Mouse (Mus musculus): ENCODE data around the gene Hes1. TPM values are rescaled to one million over a fixed set of nuclear protein-coding genes. Genes with fewer than 3 reads are reported as not detected.
A peak's percentile ranks its signal among the peaks of the same experiment; 100 is the strongest.
"Not testable (repeated sequence)": the region's sequence is repeated elsewhere in the genome, so short reads cannot be mapped to it uniquely, and the experiment has no call there.

Gene Hes1
- polyA plus RNA-seq, 1 experiment from 2014 or later, result 68.7 TPM

GRCm38 (mm10) chr16:30102982-30103381, 38.8 kb downstream of the Hes1 start:
- no peaks in the 10 kb centered on the region for H3K27me3 ChIP-seq (ENCODE audit: control insufficient read depth, insufficient read depth, low read length)
- H3K27ac ChIP-seq (ENCODE audit: low read depth, low read length), result peak overlapping the region; percentile 81
- H3K4me2 ChIP-seq (replicated peaks; ENCODE audit: low read depth, low read length), result no peak overlapping the region; the same call in 1 of the 2 replicates
- H3K4me3 ChIP-seq (ENCODE audit: low read length), result no peak overlapping the region
- 0% methylated on average over 3 of the region's 3 CpGs for WGBS
- no peaks in the 10 kb centered on the region for H3K9me3 ChIP-seq (ENCODE audit: control insufficient read depth, low read length)
- no peaks in the 10 kb centered on the region for H3K36me3 ChIP-seq (ENCODE audit: control insufficient read depth, insufficient read depth, low read length)
- H3K9ac ChIP-seq (ENCODE audit: low read depth, low read length), result no peak overlapping the region
- peak; percentile 73 for ATAC-seq (ENCODE audit: low FRiP score, low TSS enrichment)
- H3K4me1 ChIP-seq (ENCODE audit: control insufficient read depth, insufficient read depth, low read length), result peaks cover 40% of the 10 kb centered on the region

- Histone ChIP-seq H3K4me1 (ENCODE audit: control insufficient read depth, insufficient read depth, low read length) (peaks cover 36% of the 10 kb centered on the region), H3K4me2 (replicated peaks; ENCODE audit: low read depth, low read length) (no peak overlapping the region), H3K4me3 (ENCODE audit: low read length) (no peak overlapping the region), H3K27ac (ENCODE audit: low read depth, low read length) (peak overlapping the region; percentile 81; the same call in 1 of the 2 replicates), H3K36me3 (ENCODE audit: control insufficient read depth, insufficient read depth, low read length) (no peaks in the 10 kb centered on the region), H3K9ac (ENCODE audit: low read depth, low read length) (no peak overlapping the region), H3K27me3 (ENCODE audit: control insufficient read depth, insufficient read depth, low read length) (no peaks in the 10 kb centered on the region), H3K9me3 (ENCODE audit: control insufficient read depth, low read length) (no peaks in the 10 kb centered on the region)
- WGBS, result 20% methylated on average over 6 of the region's 6 CpGs
- ATAC-seq (ENCODE audit: low FRiP score, low TSS enrichment), result no peak
Measured at GRCm38 (mm10) chr16:30103495-30103894, 39.3 kb downstream of the Hes1 start.

- Histone ChIP-seq H3K4me2 (replicated peaks; ENCODE audit: low read depth, low read length) (no peak overlapping the region), H3K4me3 (ENCODE audit: low read length) (no peak overlapping the region), H3K36me3 (ENCODE audit: control insufficient read depth, insufficient read depth, low read length) (no peaks in the 10 kb centered on the region), H3K9me3 (ENCODE audit: control insufficient read depth, low read length) (no peaks in the 10 kb centered on the region), H3K27ac (ENCODE audit: low read depth, low read length) (no peak overlapping the region), H3K4me1 (ENCODE audit: control insufficient read depth, insufficient read depth, low read length) (peaks cover 33% of the 10 kb centered on the region), H3K9ac (ENCODE audit: low read depth, low read length) (no peak overlapping the region), H3K27me3 (ENCODE audit: control insufficient read depth, insufficient read depth, low read length) (no peaks in the 10 kb centered on the region)
- WGBS, result 86% methylated on average over 3 of the region's 3 CpGs
- no peak for ATAC-seq (ENCODE audit: low FRiP score, low TSS enrichment)
Measured at GRCm38 (mm10) chr16:30104363-30104762, 40.2 kb downstream of the Hes1 start.

GRCm38 (mm10) chr16:30105476-30105875, 41.3 kb downstream of the Hes1 start:
- 94% methylated on average over 7 of the region's 7 CpGs for WGBS
- Histone ChIP-seq H3K27me3 (ENCODE audit: control insufficient read depth, insufficient read depth, low read length) (no peaks in the 10 kb centered on the region), H3K36me3 (ENCODE audit: control insufficient read depth, insufficient read depth, low read length) (no peaks in the 10 kb centered on the region), H3K4me3 (ENCODE audit: low read length) (no peak overlapping the region), H3K27ac (ENCODE audit: low read depth, low read length) (no peak overlapping the region), H3K4me1 (ENCODE audit: control insufficient read depth, insufficient read depth, low read length) (peaks cover 25% of the 10 kb centered on the region), H3K4me2 (replicated peaks; ENCODE audit: low read depth, low read length) (no peak overlapping the region), H3K9me3 (ENCODE audit: control insufficient read depth, low read length) (no peaks in the 10 kb centered on the region; the same call in 1 of the 2 replicates), H3K9ac (ENCODE audit: low read depth, low read length) (no peak overlapping the region)
- ATAC-seq (ENCODE audit: low FRiP score, low TSS enrichment), result no peak

GRCm38 (mm10) chr16:30108167-30108566, 44.0 kb downstream of the Hes1 start:
- ATAC-seq (ENCODE audit: low FRiP score, low TSS enrichment); H3K4me2 ChIP-seq (replicated peaks; ENCODE audit: low read depth, low read length): not testable (repeated sequence)
- 87% methylated on average over 11 of the region's 11 CpGs for WGBS

GRCm38 (mm10) chr16:30110466-30110865, 46.3 kb downstream of the Hes1 start:
- Histone ChIP-seq H3K4me3 (ENCODE audit: low read length) (no peak overlapping the region), H3K4me2 (replicated peaks; ENCODE audit: low read depth, low read length) (no peak overlapping the region), H3K9me3 (ENCODE audit: control insufficient read depth, low read length) (no peaks in the 10 kb centered on the region; the same call in 1 of the 2 replicates), H3K27ac (ENCODE audit: low read depth, low read length) (no peak overlapping the region), H3K27me3 (ENCODE audit: control insufficient read depth, insufficient read depth, low read length) (no peaks in the 10 kb centered on the region), H3K9ac (ENCODE audit: low read depth, low read length) (no peak overlapping the region), H3K4me1 (ENCODE audit: control insufficient read depth, insufficient read depth, low read length) (peaks cover 21% of the 10 kb centered on the region; the same call in 1 of the 2 replicates), H3K36me3 (ENCODE audit: control insufficient read depth, insufficient read depth, low read length) (no peaks in the 10 kb centered on the region)
- 91% methylated on average over 3 of the region's 3 CpGs for WGBS
- no peak for ATAC-seq (ENCODE audit: low FRiP score, low TSS enrichment)

More at GRCm38 (mm10) chr16:30108167-30108566, 44.0 kb downstream of the Hes1 start:
- not testable (repeated sequence) for H3K9me3 ChIP-seq (ENCODE audit: control insufficient read depth, low read length); H3K4me3 ChIP-seq (ENCODE audit: low read length); H3K9ac ChIP-seq (ENCODE audit: low read depth, low read length); H3K4me1 ChIP-seq (ENCODE audit: control insufficient read depth, insufficient read depth, low read length); H3K36me3 ChIP-seq (ENCODE audit: control insufficient read depth, insufficient read depth, low read length); H3K27me3 ChIP-seq (ENCODE audit: control insufficient read depth, insufficient read depth, low read length); H3K27ac ChIP-seq (ENCODE audit: low read depth, low read length)

- Histone ChIP-seq H3K36me3 (ENCODE audit: control insufficient read depth, insufficient read depth, low read length) (no peaks in the 10 kb centered on the region), H3K4me3 (ENCODE audit: low read length) (no peak overlapping the region), H3K27ac (ENCODE audit: low read depth, low read length) (no peak overlapping the region), H3K9me3 (ENCODE audit: control insufficient read depth, low read length) (no peaks in the 10 kb centered on the region; the same call in 1 of the 2 replicates), H3K4me1 (ENCODE audit: control insufficient read depth, insufficient read depth, low read length) (peaks cover 24% of the 10 kb centered on the region), H3K27me3 (ENCODE audit: control insufficient read depth, insufficient read depth, low read length) (no peaks in the 10 kb centered on the region), H3K9ac (ENCODE audit: low read depth, low read length) (no peak overlapping the region), H3K4me2 (replicated peaks; ENCODE audit: low read depth, low read length) (no peak overlapping the region)
- ATAC-seq (ENCODE audit: low FRiP score, low TSS enrichment), result no peak
Measured at GRCm38 (mm10) chr16:30111069-30111468, 46.9 kb downstream of the Hes1 start.

- H3K4me3 ChIP-seq (ENCODE audit: low read length), result no peak overlapping the region
- H3K4me2 ChIP-seq (replicated peaks; ENCODE audit: low read depth, low read length), result no peak overlapping the region
- ATAC-seq (ENCODE audit: low FRiP score, low TSS enrichment), result no peak
- no peak overlapping the region for H3K27ac ChIP-seq (ENCODE audit: low read depth, low read length)
- no peaks in the 10 kb centered on the region; the same call in 1 of the 2 replicates for H3K9me3 ChIP-seq (ENCODE audit: control insufficient read depth, low read length)
- H3K9ac ChIP-seq (ENCODE audit: low read depth, low read length), result no peak overlapping the region
- peaks cover 26% of the 10 kb centered on the region for H3K4me1 ChIP-seq (ENCODE audit: control insufficient read depth, insufficient read depth, low read length)
- no peaks in the 10 kb centered on the region for H3K36me3 ChIP-seq (ENCODE audit: control insufficient read depth, insufficient read depth, low read length)
- H3K27me3 ChIP-seq (ENCODE audit: control insufficient read depth, insufficient read depth, low read length), result no peaks in the 10 kb centered on the region
- WGBS, result 17% methylated on average over 2 of the region's 2 CpGs
Measured at GRCm38 (mm10) chr16:30111566-30111965, 47.4 kb downstream of the Hes1 start.

GRCm38 (mm10) chr16:30113170-30113569, 49.0 kb downstream of the Hes1 start:
- Histone ChIP-seq H3K4me2 (replicated peaks; ENCODE audit: low read depth, low read length) (no peak overlapping the region), H3K4me1 (ENCODE audit: control insufficient read depth, insufficient read depth, low read length) (peaks cover 31% of the 10 kb centered on the region), H3K27ac (ENCODE audit: low read depth, low read length) (no peak overlapping the region; the same call in 1 of the 2 replicates), H3K4me3 (ENCODE audit: low read length) (no peak overlapping the region), H3K9me3 (ENCODE audit: control insufficient read depth, low read length) (no peaks in the 10 kb centered on the region; the same call in 1 of the 2 replicates), H3K27me3 (ENCODE audit: control insufficient read depth, insufficient read depth, low read length) (no peaks in the 10 kb centered on the region), H3K9ac (ENCODE audit: low read depth, low read length) (no peak overlapping the region), H3K36me3 (ENCODE audit: control insufficient read depth, insufficient read depth, low read length) (no peaks in the 10 kb centered on the region)
- WGBS, result 8% methylated on average over 3 of the region's 3 CpGs
- no peak for ATAC-seq (ENCODE audit: low FRiP score, low TSS enrichment)

All from kidney, embryonic 14.5 days (tissue).